Mouse (Mus musculus) layer of hippocampus, adult 8-10 months (tissue): ENCODE results near the gene Olfr774. TPM values are rescaled to one million over a fixed set of nuclear protein-coding genes. Genes with fewer than 3 reads are reported as not detected.
"Not testable (repeated sequence)": the region's sequence is repeated elsewhere in the genome, so short reads cannot be mapped to it uniquely, and the experiment has no call there.

Experiments
- DNase-seq, 2 experiments: peaks; one replicate each; pipeline ENCODE4 v3.0.0; 2022; ENCODE audit warnings: low spot score in 2 of 2
- total RNA-seq, 4 experiments: library from RNA; stranded (reverse); gene quantifications; 2 replicates each; pipeline ENCODE4 v1.2.4; 2022

Gene Olfr774
- not detected for total RNA-seq

DNA sequence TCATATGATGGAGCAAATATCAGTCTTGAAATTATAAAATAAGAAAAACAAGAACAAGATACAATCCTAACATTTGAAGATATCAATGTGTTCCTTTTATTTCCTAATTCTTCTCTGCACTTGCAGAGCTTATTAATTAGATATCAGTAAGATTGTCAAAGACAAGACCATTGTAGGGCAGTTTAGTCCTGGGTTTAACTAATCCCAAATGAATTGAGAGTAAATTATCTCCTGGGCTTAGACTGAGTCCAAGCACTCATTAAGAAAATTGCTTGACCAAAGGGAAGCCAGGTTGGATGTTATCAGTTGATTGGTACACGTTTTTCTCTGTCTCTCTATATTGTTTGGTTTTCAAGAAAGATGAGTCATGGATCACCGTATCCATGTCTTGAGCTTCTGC, at the start of gene Olfr774:
Olfr774 (plus strand) TSS at position 301 of the 400 bp plus-strand sequence.
- DNase-seq = no peak

DNA sequence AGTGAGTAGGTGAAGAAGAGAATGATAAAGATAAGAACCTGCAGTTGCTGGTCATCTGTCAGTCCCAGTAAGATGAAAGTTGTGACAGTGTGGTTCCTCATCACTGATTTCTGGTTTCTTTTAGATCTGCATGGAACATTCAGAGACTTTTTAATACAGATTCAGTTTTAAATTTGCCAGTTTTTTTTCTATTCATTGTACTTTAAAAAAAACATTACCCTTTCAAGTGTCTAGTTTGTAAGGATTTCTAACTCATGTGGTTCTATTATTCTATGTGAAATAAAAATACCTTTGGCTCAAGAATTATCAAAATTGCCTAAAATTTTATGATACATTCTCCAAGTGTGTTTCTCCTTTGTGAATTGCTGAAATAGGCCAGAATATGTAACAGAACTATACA, 48.7 kb upstream of the Olfr774 start, which contains the start of gene Olfr773:
Olfr773 (minus strand) TSS at position 101 of the 400 bp plus-strand sequence.
- DNase-seq = not testable (repeated sequence)

DNA sequence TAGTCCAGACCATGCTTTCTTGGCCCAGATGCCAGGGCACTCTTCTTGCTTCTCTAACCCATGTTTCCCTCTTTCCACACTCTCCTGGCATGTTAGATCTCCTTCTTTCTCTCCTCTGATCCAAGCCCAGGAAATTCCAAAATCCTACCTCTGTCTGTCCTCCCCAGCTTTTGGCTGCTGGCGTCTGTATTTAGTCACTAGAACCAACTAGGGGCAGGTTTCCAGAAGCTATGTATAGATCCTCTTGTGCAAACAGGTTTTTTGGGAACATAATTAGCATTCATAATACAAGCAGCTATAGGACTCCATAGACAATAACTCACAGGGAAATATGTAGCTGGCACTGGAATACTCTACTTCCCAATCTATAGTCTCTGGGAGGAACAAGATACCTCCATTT, 5.3 kb upstream of the Olfr774 start:
- no peak for DNase-seq

DNA sequence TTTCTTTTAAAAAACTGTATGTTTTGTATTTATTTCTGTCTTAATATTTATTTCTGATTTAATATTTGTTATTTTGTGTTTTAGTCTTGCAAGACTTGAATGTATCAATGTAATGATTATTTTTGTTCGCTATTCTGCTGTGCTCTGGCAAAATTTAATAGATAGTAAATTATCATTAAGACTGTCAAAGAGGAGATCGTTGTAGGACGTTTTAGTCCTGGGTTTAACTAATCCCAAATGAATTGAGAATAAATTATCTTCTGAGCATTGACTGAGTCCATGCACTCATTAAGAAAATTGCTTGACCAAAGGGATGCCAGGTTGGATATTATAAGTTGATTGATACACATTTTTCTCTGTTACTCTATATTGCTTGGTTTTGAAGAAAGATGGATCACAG, 12.1 kb downstream of the Olfr774 start, which contains the start of gene Olfr775:
Olfr775 (plus strand) TSS at position 301 of the 400 bp plus-strand sequence.
- DNase-seq = no peak

GRCm38 (mm10) chr10:129258827-129259226, 22.8 kb downstream of the Olfr774 start, which contains the start of gene Olfr776:
TSS of gene Olfr776 (plus strand) at chr10:129259127.
- DNase-seq = no peak

DNA sequence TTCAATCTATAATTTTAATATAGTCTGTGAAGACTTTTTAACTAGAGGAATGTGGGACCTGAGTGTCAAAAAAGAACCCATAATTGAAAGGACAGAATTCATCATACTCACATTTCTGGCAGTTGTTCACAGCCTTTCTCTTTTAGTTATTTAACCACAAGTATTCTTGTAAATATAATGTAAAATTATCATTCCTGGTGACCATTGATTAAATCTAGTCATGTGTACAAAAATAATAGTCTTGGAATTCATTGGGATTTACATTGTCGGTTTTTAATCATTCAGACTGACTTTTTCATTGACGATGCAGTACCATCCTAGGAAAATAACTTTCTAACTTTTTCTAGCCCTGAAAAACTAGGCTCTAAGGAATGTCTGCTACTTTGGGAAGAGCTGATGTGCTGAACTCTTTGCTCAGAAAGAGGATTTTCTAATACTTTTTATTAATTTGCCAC, 35.1 kb downstream of the Olfr774 start, which contains the start of gene Olfr777:
Olfr777 (minus strand) TSS at position 405 of the 455 bp plus-strand sequence.
- DNase-seq = no peak

Other genes with a start within 250 kb of the Olfr774 start
- not detected for gene Olfr9, start 246.8 kb upstream of the Olfr774 start, total RNA-seq
- not detected for gene Olfr763, start 225.4 kb upstream of the Olfr774 start, total RNA-seq
- gene Olfr764-ps1, start 196.3 kb upstream of the Olfr774 start, total RNA-seq = not detected
- not detected for gene Olfr765, start 186.2 kb upstream of the Olfr774 start, total RNA-seq
- gene Olfr766-ps1, start 167.2 kb upstream of the Olfr774 start, total RNA-seq = not detected
- gene Olfr767, start 153.3 kb upstream of the Olfr774 start, total RNA-seq = under 1 TPM in 1 of 4 experiments, not detected in 3; 0.11 TPM
- not detected for gene Olfr768, start 136.8 kb upstream of the Olfr774 start, total RNA-seq
- not detected for gene Olfr769, start 118.3 kb upstream of the Olfr774 start, total RNA-seq
- gene Olfr770, start 97.2 kb upstream of the Olfr774 start, total RNA-seq = not detected
- not detected for gene Olfr771, start 71.5 kb upstream of the Olfr774 start, total RNA-seq
- not detected for gene Olfr772, start 58.3 kb upstream of the Olfr774 start, total RNA-seq
- gene Olfr773, start 48.8 kb upstream of the Olfr774 start, total RNA-seq = not detected
- under 1 TPM in 1 of 4 experiments, not detected in 3; 0.12 TPM for gene Olfr775, start 12.2 kb downstream of the Olfr774 start, total RNA-seq
- gene Olfr776, start 22.9 kb downstream of the Olfr774 start, total RNA-seq = not detected
- not detected for gene Olfr777, start 35.3 kb downstream of the Olfr774 start, total RNA-seq
- not detected for gene Olfr780, start 81.9 kb downstream of the Olfr774 start, total RNA-seq
- not detected for gene Olfr781, start 92.7 kb downstream of the Olfr774 start, total RNA-seq
- gene Olfr782, start 112.6 kb downstream of the Olfr774 start, total RNA-seq = not detected
- under 1 TPM in 3 of 4 experiments, not detected in 1; 0.14 to 0.23 (median 0.22) TPM for gene Olfr784, start 147.9 kb downstream of the Olfr774 start, total RNA-seq
- gene Olfr785, start 169.2 kb downstream of the Olfr774 start, total RNA-seq = not detected
- not detected for gene Olfr786, start 191.1 kb downstream of the Olfr774 start, total RNA-seq
- gene Olfr787, start 225.7 kb downstream of the Olfr774 start, total RNA-seq = not detected
- gene Olfr788, start 234.8 kb downstream of the Olfr774 start, total RNA-seq = not detected
- not detected for gene Olfr789, start 248.5 kb downstream of the Olfr774 start, total RNA-seq